Mouse (Mus musculus): ENCODE data around the gene Harbi1.

The Harbi1 gene

GRCm38 (mm10) chr2:91710272-91711234, at the start of gene Harbi1, which contains the start of gene Atg13:
Harbi1 (plus strand) TSS chr2:91710852.
Atg13 (minus strand) TSS chr2:91710576.
- peak; percentile 90 for DNase-seq (ENCODE audit: low spot score)

- no peak for DNase-seq (ENCODE audit: low spot score)
Observed at GRCm38 (mm10) chr2:91660981-91661380, 49.7 kb upstream of the Harbi1 start.

- no peak for DNase-seq (ENCODE audit: low spot score)
Observed at GRCm38 (mm10) chr2:91664780-91665179, 45.9 kb upstream of the Harbi1 start.

GRCm38 (mm10) chr2:91666386-91666910, 44.2 kb upstream of the Harbi1 start:
- no peak for DNase-seq (ENCODE audit: low spot score)

- no peak for DNase-seq (ENCODE audit: low spot score)
Observed at GRCm38 (mm10) chr2:91667747-91668146, 42.9 kb upstream of the Harbi1 start.

- DNase-seq (ENCODE audit: low spot score): no peak
Observed at GRCm38 (mm10) chr2:91669326-91669725, 41.3 kb upstream of the Harbi1 start.

GRCm38 (mm10) chr2:91670038-91670437, 40.6 kb upstream of the Harbi1 start:
- no peak for DNase-seq (ENCODE audit: low spot score)

GRCm38 (mm10) chr2:91673587-91673986, 37.1 kb upstream of the Harbi1 start:
- DNase-seq (ENCODE audit: low spot score): no peak

GRCm38 (mm10) chr2:91674895-91675294, 35.8 kb upstream of the Harbi1 start:
- DNase-seq (ENCODE audit: low spot score): no peak

GRCm38 (mm10) chr2:91676420-91676819, 34.2 kb upstream of the Harbi1 start:
- no peak for DNase-seq (ENCODE audit: low spot score)

- no peak for DNase-seq (ENCODE audit: low spot score)
Observed at GRCm38 (mm10) chr2:91676961-91677360, 33.7 kb upstream of the Harbi1 start.

- DNase-seq (ENCODE audit: low spot score): no peak
Observed at GRCm38 (mm10) chr2:91682850-91683249, 27.8 kb upstream of the Harbi1 start.

GRCm38 (mm10) chr2:91683919-91684318, 26.7 kb upstream of the Harbi1 start:
- DNase-seq (ENCODE audit: low spot score): no peak

- no peak for DNase-seq (ENCODE audit: low spot score)
Observed at GRCm38 (mm10) chr2:91689452-91689851, 21.2 kb upstream of the Harbi1 start.

GRCm38 (mm10) chr2:91695436-91696224, 15.0 kb upstream of the Harbi1 start:
- DNase-seq (ENCODE audit: low spot score): no peak

- no peak for DNase-seq (ENCODE audit: low spot score)
Observed at GRCm38 (mm10) chr2:91696225-91696590, 14.4 kb upstream of the Harbi1 start.

- DNase-seq (ENCODE audit: low spot score): no peak
Observed at GRCm38 (mm10) chr2:91699225-91699624, 11.4 kb upstream of the Harbi1 start.

- DNase-seq (ENCODE audit: low spot score): no peak
Observed at GRCm38 (mm10) chr2:91701366-91701765, 9.3 kb upstream of the Harbi1 start.

- DNase-seq (ENCODE audit: low spot score): no peak
Observed at GRCm38 (mm10) chr2:91705736-91706135, 4.9 kb upstream of the Harbi1 start.

- DNase-seq (ENCODE audit: low spot score): no peak
Observed at GRCm38 (mm10) chr2:91706456-91706855, 4.2 kb upstream of the Harbi1 start.

GRCm38 (mm10) chr2:91708361-91708760, 2.3 kb upstream of the Harbi1 start:
- DNase-seq (ENCODE audit: low spot score): no peak

GRCm38 (mm10) chr2:91711256-91711925, 739 bp downstream of the Harbi1 start:
- no peak for DNase-seq (ENCODE audit: low spot score)

Measured in spleen, adult 12 weeks (tissue).